15 mouse cellular contexts compared by ENCODE assay signal in the genomic region with DNA sequence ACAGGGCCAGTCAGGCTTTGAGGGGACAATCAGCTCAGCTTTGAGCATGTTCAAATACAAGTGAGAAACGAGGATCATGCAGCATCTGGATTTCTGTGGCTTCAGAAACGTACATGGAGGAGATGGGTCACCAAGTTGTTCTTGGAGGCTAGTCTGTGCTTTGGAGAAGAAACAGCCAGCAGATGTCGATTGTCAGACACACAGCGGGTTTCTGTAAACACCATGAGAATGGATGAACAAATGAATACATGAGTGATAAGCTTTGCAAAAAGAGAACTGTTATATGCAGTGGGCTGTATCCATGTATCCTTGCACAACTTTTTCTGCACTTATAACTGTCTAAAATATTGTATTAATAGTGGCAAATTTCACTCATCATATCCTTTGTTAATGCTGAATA. TPM values are rescaled to one million over a fixed set of nuclear protein-coding genes. Genes with fewer than 3 reads are reported as not detected.
"Had no signal": no experiment of that assay in that cellular context is flagged by ENCODE, and none has a peak within 500 bp of the region (broad histone marks: within the 10 kb centered on the region; RNA-seq: fewer than 3 reads in every experiment).

No protein-coding gene starts in this region.

- DNase-seq: kidney, adult 11 months; kidney, adult 8-10 months; kidney, postnatal 10 days; kidney, postnatal 36 days; liver, postnatal 0 days; midbrain, embryonic 14.5 days; thymus, adult 2 months; thymus, postnatal 14 days had no signal

- ATAC-seq: intestine, embryonic 15.5 days; liver, postnatal 0 days had no signal

- H3K4me3 ChIP-seq: intestine, embryonic 15.5 days; kidney, embryonic 15.5 days; left cerebral cortex, adult 2 months; limb, embryonic 15.5 days had no signal

- H3K4me1 ChIP-seq: intestine, embryonic 15.5 days; kidney, embryonic 15.5 days had no signal

- H3K4me2 ChIP-seq: intestine, embryonic 15.5 days; kidney, embryonic 15.5 days; limb, embryonic 15.5 days; liver, embryonic 11.5 days; midbrain, embryonic 11.5 days had no signal

- H3K27me3 ChIP-seq: intestine, embryonic 15.5 days; kidney, embryonic 15.5 days had no signal

- H3K9ac ChIP-seq: intestine, embryonic 15.5 days; kidney, embryonic 15.5 days; limb, embryonic 15.5 days; liver, embryonic 14.5 days; liver, postnatal 0 days had no signal

- H3K36me3 ChIP-seq: intestine, embryonic 15.5 days; kidney, embryonic 15.5 days; limb, embryonic 15.5 days had no signal

- H3K9me3 ChIP-seq: intestine, embryonic 15.5 days; kidney, embryonic 15.5 days; limb, embryonic 15.5 days had no signal

- H3K27ac ChIP-seq: intestine, embryonic 15.5 days; kidney, embryonic 15.5 days; left cerebral cortex, adult 2 months; limb, embryonic 15.5 days; liver, embryonic 14.5 days had no signal

RNA-seq across cellular contexts. Expression of gene Kl, which starts 15.6 kb away (rescaled TPM):
- polyA plus RNA-seq: liver, embryonic 11.5 days had no signal
